10 mouse cellular contexts compared by ENCODE assay signal in the genomic region with DNA sequence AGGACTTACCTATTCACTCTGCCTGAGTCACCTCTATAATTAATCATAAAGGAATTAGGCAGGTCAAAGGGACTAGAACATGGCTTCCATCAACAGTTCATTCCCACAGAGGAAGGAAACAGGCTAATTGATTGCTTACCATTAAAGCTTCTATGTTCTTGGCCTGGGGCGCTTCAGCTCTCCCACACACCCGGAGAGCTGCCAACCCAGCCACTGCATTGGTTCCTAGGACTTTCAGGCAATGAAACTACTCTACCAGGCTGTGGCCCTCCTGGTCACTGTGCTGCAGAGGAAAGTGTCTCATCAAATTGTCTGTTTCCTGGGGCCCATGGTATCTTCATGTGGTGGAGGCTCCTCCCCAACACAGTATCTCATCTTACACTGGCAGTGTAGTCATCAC.
"Had no signal": no experiment of that assay in that cellular context is flagged by ENCODE, and none has a peak within 500 bp of the region (broad histone marks: within the 10 kb centered on the region; RNA-seq: fewer than 3 reads in every experiment).

No protein-coding gene starts in this region.

- H3K9ac ChIP-seq: limb, embryonic 13.5 days; liver, embryonic 14.5 days; midbrain, embryonic 13.5 days; stomach, embryonic 15.5 days had no signal

- H3K27me3 ChIP-seq: midbrain, embryonic 13.5 days; stomach, embryonic 15.5 days had no signal

- DNase-seq: lung, adult 18-20 months; lung, postnatal 36 days; right cerebral cortex, postnatal 14 days; thymus, adult 2 months; thymus, postnatal 25 days had no signal

- H3K4me3 ChIP-seq: layer of hippocampus, adult 2 months; limb, embryonic 13.5 days; midbrain, embryonic 13.5 days; stomach, embryonic 15.5 days had no signal

- ATAC-seq: midbrain, embryonic 13.5 days had no signal

- H3K4me2 ChIP-seq: limb, embryonic 13.5 days; midbrain, embryonic 13.5 days; stomach, embryonic 15.5 days had no signal

- H3K9me3 ChIP-seq: limb, embryonic 13.5 days; midbrain, embryonic 13.5 days; stomach, embryonic 15.5 days had no signal

- H3K27ac ChIP-seq: limb, embryonic 13.5 days; liver, embryonic 14.5 days; midbrain, embryonic 13.5 days; stomach, embryonic 15.5 days had no signal

- H3K4me1 ChIP-seq: midbrain, embryonic 13.5 days had no signal

- H3K36me3 ChIP-seq: limb, embryonic 13.5 days; midbrain, embryonic 13.5 days; stomach, embryonic 15.5 days had no signal
